Mouse (Mus musculus): ENCODE data around the gene Esp16. TPM values are rescaled to one million over a fixed set of nuclear protein-coding genes. Genes with fewer than 3 reads are reported as not detected.
"Not testable (repeated sequence)": the region's sequence is repeated elsewhere in the genome, so short reads cannot be mapped to it uniquely, and the experiment has no call there.

The Esp16 gene
- not detected in 2 replicates for polyA plus RNA-seq (2016; fragmentation: Nextera tagmentation; extraction: Ambion mirVana)

DNA sequence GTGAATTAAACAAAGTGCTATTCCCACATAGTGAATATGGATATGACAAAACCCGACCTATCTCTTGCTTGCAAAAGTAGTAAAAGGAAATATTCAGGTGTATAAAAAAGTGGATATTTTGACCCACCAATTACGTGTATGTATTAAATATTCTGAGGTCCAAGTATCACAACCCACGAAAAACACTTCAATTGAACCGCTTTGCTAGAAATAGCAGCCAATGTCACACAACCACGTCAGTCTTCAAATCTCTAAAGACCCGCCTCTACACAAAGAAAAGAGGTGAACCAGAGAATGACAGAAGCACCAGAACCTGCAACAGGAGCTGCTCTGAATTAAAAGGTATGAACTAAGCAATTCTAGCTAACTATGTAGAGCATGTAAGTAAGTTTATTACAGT lies at the start of gene Esp16:
Gene Esp16 (plus strand): TSS at position 301 of the 400 bp plus-strand sequence.
- DNase-seq (ENCODE audit: low spot score); H3K9me3 ChIP-seq; H3K36me3 ChIP-seq (replicated peaks); H3K27me3 ChIP-seq (replicated peaks; ENCODE audit: low read depth, poor library complexity, severe bottlenecking); H3K4me1 ChIP-seq; H3K4me3 ChIP-seq; H3K27ac ChIP-seq (replicated peaks): not testable (repeated sequence)
- 80% methylated on average over 6 of the region's 6 CpGs for WGBS

- H3K4me1 ChIP-seq; H3K27me3 ChIP-seq (replicated peaks; ENCODE audit: low read depth, poor library complexity, severe bottlenecking); H3K27ac ChIP-seq (replicated peaks); DNase-seq (ENCODE audit: low spot score); H3K36me3 ChIP-seq (replicated peaks); H3K4me3 ChIP-seq: not testable (repeated sequence)
- H3K9me3 ChIP-seq = peaks cover 15% of the 10 kb centered on the region; the same call in 1 of the 2 replicates
Observed at GRCm38 (mm10) chr17:39498043-39498442, 37.9 kb upstream of the Esp16 start.

Other genes with a start within 250 kb of the Esp16 start
- gene Esp18, start 129.8 kb upstream of the Esp16 start, polyA plus RNA-seq (2016; fragmentation: Nextera tagmentation; extraction: Ambion mirVana) = not detected in 2 replicates
- gene Esp15, start 104.8 kb downstream of the Esp16 start, polyA plus RNA-seq (2016; fragmentation: Nextera tagmentation; extraction: Ambion mirVana) = not detected in 2 replicates